Mouse (Mus musculus): ENCODE results near the gene Hykk. TPM values are rescaled to one million over a fixed set of nuclear protein-coding genes. Genes with fewer than 3 reads are reported as not detected.
"Not testable (repeated sequence)": the region's sequence is repeated elsewhere in the genome, so short reads cannot be mapped to it uniquely, and the experiment has no call there.

Gene Hykk
- polyA plus RNA-seq, 1 experiment from 2014 or later: 2.2 TPM

DNA sequence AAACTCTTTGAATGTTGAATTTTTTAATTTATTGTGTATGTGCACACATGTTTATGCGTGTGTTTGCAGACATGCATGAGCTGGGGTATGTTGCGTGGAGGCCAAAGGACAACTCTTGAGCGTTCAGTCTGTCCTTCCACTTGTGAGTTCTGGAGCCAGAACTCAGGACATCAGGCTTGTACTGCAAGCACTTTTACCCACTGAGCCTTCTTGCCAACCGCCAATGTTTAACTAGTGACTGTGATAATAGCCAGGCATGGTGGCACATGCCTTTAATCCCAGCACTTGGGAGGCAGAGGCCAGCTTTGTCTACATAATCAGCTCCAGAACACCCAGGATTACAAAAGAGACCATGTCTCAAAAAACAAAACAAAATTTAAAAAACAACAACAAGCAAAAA lies 25.0 kb downstream of the Hykk start:
- H3K4me3 ChIP-seq: no peak overlapping the region
- no peak overlapping the region for H3K27ac ChIP-seq
- H3K27me3 ChIP-seq (replicated peaks): no peaks in the 10 kb centered on the region
- no peaks in the 10 kb centered on the region for H3K4me1 ChIP-seq
- H3K36me3 ChIP-seq (replicated peaks): no peaks in the 10 kb centered on the region
- H3K9ac ChIP-seq: no peak overlapping the region
- whole genome bisulfite sequencing: 93% methylated on average over 4 of the region's 4 CpGs
- H3K4me2 ChIP-seq: no peak overlapping the region
- no peaks in the 10 kb centered on the region for H3K9me3 ChIP-seq
- no peak for ATAC-seq (replicated peaks)

DNA sequence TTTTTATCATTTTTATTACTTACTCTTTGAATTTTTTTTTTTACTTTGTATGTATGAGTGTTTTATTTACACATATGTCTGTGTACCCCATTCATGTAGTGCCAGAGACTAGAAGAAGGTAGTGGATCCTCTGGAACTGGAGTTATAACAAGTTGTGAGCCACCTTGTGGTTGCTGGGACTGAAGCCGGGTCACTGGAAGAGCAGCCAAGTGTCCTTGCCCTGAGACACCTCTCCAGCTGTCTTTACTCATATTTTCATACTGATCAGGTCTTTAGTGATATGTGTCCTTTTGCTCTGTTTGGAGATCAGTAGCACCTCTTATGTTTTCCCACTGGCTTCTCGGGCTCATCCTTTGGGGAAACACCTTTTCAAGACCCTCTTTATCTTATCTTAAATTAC lies 27.4 kb downstream of the Hykk start:
- 74% methylated on average over 2 of the region's 2 CpGs for WGBS
- H3K4me1 ChIP-seq: no peaks in the 10 kb centered on the region
- H3K27me3 ChIP-seq (replicated peaks): no peaks in the 10 kb centered on the region
- no peaks in the 10 kb centered on the region for H3K9me3 ChIP-seq
- no peak for ATAC-seq (replicated peaks)
- no peaks in the 10 kb centered on the region for H3K36me3 ChIP-seq (replicated peaks)
- H3K27ac ChIP-seq: no peak overlapping the region
- no peak overlapping the region for H3K9ac ChIP-seq
- no peak overlapping the region for H3K4me2 ChIP-seq
- no peak overlapping the region for H3K4me3 ChIP-seq

DNA sequence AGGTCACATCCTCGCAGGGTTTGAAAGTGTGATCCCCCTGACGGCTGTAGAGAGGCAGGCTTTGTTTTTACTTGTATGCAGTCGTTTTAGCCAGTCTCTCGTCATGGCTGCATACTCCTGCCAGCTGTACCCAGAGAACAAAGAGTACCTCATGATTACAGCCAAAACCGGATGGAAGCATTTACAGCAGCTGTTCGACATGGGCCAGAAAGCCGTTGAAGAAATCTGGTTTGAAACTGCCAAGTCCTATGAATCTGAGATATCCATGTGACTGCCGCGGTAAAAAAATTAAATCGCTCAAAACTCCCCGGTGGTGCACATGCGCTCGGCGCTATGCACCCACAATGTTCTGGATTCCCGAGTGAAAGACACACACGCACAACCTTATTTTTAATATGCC lies 29.2 kb downstream of the Hykk start:
- WGBS: 81% methylated on average over 16 of the region's 16 CpGs
- ATAC-seq (replicated peaks): no peak

DNA sequence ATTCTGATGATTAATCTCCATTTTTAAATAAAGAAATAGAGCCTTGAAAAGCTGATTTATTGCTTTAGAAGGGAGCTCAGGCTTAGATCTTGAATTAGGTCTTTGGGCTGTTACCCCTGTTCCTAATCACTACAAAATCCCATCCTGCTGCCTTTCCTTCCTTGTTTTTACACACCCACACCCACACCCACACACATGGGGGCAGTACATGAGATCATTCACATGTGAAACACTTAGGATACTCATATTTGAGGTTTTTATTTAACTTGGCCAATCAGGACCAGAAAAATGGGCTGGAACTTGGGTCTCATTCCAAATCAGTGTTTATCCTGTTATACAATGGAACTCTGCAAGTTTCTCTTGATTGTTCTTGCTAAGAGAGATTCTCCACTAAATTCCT lies 32.4 kb downstream of the Hykk start:
- Histone ChIP-seq H3K9ac (no peak overlapping the region), H3K9me3 (no peaks in the 10 kb centered on the region), H3K4me3 (no peak overlapping the region), H3K27me3 (replicated peaks) (no peaks in the 10 kb centered on the region), H3K27ac (no peak overlapping the region), H3K4me2 (no peak overlapping the region), H3K36me3 (replicated peaks) (0 out of 2 replicates have a peak, but pooled peaks cover 2% of the 10 kb centered on the region), H3K4me1 (peaks cover 29% of the 10 kb centered on the region)
- no peak for ATAC-seq (replicated peaks)

More for the DNA sequence above, 29.2 kb downstream of the Hykk start:
- Histone ChIP-seq H3K9me3 (no peaks in the 10 kb centered on the region), H3K4me2 (no peak overlapping the region), H3K4me1 (peaks cover under 1% of the 10 kb centered on the region; the same call in 1 of the 2 replicates), H3K4me3 (no peak overlapping the region), H3K27ac (no peak overlapping the region), H3K36me3 (replicated peaks) (no peaks in the 10 kb centered on the region), H3K27me3 (replicated peaks) (no peaks in the 10 kb centered on the region), H3K9ac (no peak overlapping the region)

DNA sequence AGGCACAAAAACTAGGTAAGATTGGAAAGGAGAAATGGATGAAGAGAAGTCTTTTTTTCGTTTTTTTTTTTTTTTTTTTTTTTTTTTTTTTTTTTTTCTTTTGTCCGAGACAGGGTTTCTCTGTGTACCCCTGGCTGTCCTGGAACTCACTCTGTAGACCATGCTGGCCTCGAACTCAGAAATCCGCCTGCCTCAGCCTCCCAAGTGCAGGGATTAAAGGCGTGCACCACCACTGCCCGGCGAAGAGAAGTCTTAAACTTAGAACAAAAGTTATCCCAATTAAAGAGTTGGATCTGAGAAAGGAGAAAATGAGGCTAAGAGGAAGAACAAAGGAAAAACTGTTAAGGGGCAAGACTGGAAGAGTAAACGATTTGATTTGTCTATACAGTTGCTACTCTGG lies 33.1 kb downstream of the Hykk start:
- whole genome bisulfite sequencing: 53% methylated on average over 8 of the region's 8 CpGs
- peaks cover 29% of the 10 kb centered on the region for H3K4me1 ChIP-seq
- ATAC-seq (replicated peaks): peak; percentile 65
- H3K4me3 ChIP-seq: peak overlapping the region; percentile 62
- not testable (repeated sequence) for H3K9me3 ChIP-seq; H3K36me3 ChIP-seq (replicated peaks); H3K27me3 ChIP-seq (replicated peaks)
- H3K4me2 ChIP-seq: peak overlapping the region; percentile 64
- H3K9ac ChIP-seq: peak overlapping the region; percentile 42
- peak overlapping the region; percentile 87 for H3K27ac ChIP-seq

DNA sequence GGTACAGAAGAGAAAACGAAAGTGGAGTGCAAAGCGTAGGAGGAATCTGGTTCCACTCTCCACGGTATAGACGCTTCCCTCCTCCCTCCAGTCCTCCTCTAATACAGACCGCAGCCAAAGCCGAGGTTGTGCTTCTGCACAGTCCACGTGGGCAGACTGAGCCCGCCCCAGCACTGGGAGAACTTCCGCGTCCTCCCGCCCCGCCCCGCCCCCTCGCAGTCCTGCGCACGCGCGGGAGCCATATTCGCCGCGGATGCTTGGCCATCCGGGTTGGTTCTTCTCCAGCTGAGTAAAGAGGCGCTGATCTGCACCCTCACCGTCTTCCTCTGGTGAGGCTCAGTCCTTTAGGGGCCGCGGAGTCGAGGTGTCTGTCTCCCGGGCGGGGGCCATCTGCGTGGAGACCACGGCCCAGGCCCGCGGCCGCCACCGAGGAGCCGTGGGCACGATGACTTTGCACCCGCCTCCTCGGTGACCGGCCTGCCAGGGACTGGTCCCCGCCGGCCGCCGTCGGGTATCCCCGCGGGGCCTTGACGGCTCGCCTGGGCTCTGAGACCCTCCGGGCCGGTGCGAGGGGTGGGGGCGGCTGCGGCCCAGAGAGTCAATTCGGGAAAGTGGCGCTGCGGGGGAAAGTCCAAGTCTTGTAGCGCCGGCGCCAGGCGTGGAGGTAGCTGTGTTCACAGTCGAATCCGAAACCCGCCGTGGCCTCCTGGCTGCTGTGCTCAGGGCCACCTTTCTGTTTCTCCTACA lies 33.7 kb downstream of the Hykk start, which contains the start of the genes Psma4 and AY074887:
Psma4 (plus strand) TSS at position 216 of the 747 bp plus-strand sequence.
AY074887 (minus strand) TSS at position 424 of the 747 bp plus-strand sequence.
- ATAC-seq (replicated peaks): peak; percentile 100
- peaks cover 29% of the 10 kb centered on the region for H3K4me1 ChIP-seq

DNA sequence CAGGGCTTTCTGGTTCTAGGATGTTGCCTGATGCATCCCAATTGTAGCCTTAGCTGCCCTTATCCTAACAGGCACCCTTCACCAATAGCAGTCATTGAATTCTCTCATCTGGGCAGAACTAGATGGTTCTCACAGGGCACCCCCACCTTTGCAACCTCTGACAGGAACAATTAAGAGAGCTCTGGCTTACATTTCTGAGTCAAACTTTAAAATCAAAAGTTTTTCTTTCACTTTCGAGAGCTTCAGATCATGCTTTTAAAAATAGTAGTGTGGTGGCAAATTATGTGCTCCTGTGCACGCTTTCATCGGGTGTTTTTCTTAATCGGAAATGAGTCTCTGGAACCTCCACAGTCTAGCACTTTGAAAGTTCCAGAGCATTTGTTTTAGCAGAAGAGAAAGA lies 44.0 kb downstream of the Hykk start:
- 95% methylated on average over 4 of the region's 4 CpGs for WGBS
- H3K27me3 ChIP-seq (replicated peaks): no peaks in the 10 kb centered on the region

More for the DNA sequence above, 33.7 kb downstream of the Hykk start, which contains the start of the genes Psma4 and AY074887:
- peak within 1 kb of the TSS; percentile 73 for H3K9ac ChIP-seq
- H3K27ac ChIP-seq: peak within 1 kb of the TSS; percentile 87
- H3K9me3 ChIP-seq: no peaks in the 10 kb centered on the region
- H3K4me3 ChIP-seq: peak within 1 kb of the TSS; percentile 62
- peaks cover 10% of the 10 kb centered on the region for H3K36me3 ChIP-seq (replicated peaks)
- H3K27me3 ChIP-seq (replicated peaks): no peaks in the 10 kb centered on the region
- H3K4me2 ChIP-seq: peak within 1 kb of the TSS; percentile 64
- under 1% methylated on average over 65 of the region's 65 CpGs for WGBS

DNA sequence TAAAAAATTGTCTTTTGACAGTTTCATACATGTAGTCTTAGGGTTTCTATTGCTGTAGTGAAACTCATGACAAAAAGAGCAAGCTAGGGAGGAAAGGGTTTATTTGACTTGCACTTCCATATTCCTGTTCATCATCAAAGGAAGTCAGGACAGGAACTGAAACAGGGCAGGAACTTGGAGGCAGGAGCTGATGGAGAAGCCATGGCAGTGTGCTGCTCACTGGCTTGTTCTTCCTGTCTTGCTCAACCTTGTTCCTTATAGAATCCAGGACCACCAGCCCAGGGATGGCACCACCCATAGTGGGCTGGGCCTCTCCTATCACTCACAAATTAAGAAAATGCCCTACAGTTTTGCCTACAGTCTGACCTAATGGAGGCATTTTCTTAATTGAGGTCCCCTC lies 46.6 kb downstream of the Hykk start:
- H3K27me3 ChIP-seq (replicated peaks): no peaks in the 10 kb centered on the region
- H3K9ac ChIP-seq: no peak overlapping the region
- H3K4me1 ChIP-seq: no peaks in the 10 kb centered on the region
- no peak for ATAC-seq (replicated peaks)
- no peak overlapping the region for H3K4me3 ChIP-seq
- H3K27ac ChIP-seq: no peak overlapping the region
- H3K4me2 ChIP-seq: no peak overlapping the region
- H3K36me3 ChIP-seq (replicated peaks): peaks cover 11% of the 10 kb centered on the region; the same call in 1 of the 2 replicates
- no peaks in the 10 kb centered on the region for H3K9me3 ChIP-seq

More for the DNA sequence above, 44.0 kb downstream of the Hykk start:
- ATAC-seq (replicated peaks): no peak
- H3K9me3 ChIP-seq: no peaks in the 10 kb centered on the region
- no peak overlapping the region for H3K4me3 ChIP-seq
- no peak overlapping the region for H3K9ac ChIP-seq
- no peak overlapping the region for H3K4me2 ChIP-seq
- no peak overlapping the region for H3K27ac ChIP-seq
- no peaks in the 10 kb centered on the region for H3K4me1 ChIP-seq
- peaks cover 30% of the 10 kb centered on the region for H3K36me3 ChIP-seq (replicated peaks)

DNA sequence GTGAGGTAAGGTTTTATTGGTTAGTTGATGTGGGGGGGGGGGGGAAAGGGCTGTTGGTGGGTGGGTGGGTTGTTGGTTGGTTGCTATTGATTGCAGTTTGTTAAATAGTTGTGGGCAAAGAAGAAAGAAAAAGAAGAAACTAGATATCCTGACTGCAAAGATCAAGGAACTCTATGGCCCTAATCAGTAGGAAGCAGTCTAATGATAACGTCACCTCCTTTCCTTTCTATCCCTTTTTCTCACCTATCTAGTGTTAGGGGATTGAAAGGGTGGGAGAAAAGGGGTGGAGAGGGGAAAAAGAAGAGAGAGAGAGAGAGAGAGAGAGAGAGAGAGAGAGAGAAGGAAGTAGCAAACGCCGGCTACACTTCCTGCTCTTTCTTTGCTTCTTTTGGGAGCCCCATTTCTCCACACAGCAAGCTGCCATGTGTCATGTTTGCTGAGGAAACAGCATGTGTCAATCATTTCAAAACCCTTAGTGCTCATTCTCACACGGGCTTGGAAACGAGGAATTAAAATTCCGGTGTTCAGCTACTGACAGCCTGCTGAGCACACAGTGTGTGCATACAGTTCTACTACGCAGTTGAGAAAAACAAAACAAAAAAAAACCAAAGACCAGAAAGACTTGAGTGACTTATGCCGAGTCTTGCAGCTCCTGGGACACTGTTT lies 53.0 kb downstream of the Hykk start:
- Histone ChIP-seq H3K27ac (no peak overlapping the region), H3K9ac (no peak overlapping the region), H3K36me3 (replicated peaks) (no peaks in the 10 kb centered on the region), H3K4me1 (no peaks in the 10 kb centered on the region), H3K9me3 (no peaks in the 10 kb centered on the region), H3K4me2 (no peak overlapping the region), H3K4me3 (no peak overlapping the region), H3K27me3 (replicated peaks) (no peaks in the 10 kb centered on the region)
- 62% methylated on average over 8 of the region's 8 CpGs for WGBS
- ATAC-seq (replicated peaks): no peak

DNA sequence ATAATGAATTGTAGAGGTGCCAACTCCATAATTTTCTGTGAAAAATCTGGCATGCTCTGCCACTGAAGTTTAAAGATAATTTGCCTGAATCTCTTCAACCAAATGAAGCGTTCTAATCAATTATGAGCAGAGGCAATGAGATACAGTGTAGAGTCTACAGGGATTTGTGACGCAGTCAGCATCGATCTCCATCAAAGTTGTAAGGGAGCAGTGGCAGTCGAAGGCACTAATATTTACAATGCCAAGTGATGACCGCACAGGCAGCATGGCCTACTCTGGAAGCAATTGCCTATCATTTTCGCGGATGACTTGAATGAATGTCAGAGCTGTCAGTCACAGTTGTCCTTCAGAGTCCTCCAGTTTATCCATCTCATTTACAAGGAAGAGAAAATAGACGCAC lies 63.6 kb downstream of the Hykk start, which contains the start of gene Chrna5:
Chrna5 (plus strand) TSS at position 207 of the 400 bp plus-strand sequence.
- Histone ChIP-seq H3K27ac (no peak within 1 kb of the TSS), H3K9me3 (no peaks in the 10 kb centered on the region), H3K36me3 (replicated peaks) (no peaks in the 10 kb centered on the region), H3K4me2 (peak within 1 kb of the TSS; percentile 58), H3K9ac (peak within 1 kb of the TSS; percentile 3; the same call in 1 of the 2 replicates), H3K4me3 (peak within 1 kb of the TSS; percentile 46), H3K4me1 (peaks cover 22% of the 10 kb centered on the region), H3K27me3 (replicated peaks) (peaks cover 25% of the 10 kb centered on the region; the same call in 1 of the 2 replicates)
- 30% methylated on average over 8 of the region's 8 CpGs for WGBS
- peak; percentile 55; the same call in 1 of the 2 replicates for ATAC-seq (replicated peaks)

DNA sequence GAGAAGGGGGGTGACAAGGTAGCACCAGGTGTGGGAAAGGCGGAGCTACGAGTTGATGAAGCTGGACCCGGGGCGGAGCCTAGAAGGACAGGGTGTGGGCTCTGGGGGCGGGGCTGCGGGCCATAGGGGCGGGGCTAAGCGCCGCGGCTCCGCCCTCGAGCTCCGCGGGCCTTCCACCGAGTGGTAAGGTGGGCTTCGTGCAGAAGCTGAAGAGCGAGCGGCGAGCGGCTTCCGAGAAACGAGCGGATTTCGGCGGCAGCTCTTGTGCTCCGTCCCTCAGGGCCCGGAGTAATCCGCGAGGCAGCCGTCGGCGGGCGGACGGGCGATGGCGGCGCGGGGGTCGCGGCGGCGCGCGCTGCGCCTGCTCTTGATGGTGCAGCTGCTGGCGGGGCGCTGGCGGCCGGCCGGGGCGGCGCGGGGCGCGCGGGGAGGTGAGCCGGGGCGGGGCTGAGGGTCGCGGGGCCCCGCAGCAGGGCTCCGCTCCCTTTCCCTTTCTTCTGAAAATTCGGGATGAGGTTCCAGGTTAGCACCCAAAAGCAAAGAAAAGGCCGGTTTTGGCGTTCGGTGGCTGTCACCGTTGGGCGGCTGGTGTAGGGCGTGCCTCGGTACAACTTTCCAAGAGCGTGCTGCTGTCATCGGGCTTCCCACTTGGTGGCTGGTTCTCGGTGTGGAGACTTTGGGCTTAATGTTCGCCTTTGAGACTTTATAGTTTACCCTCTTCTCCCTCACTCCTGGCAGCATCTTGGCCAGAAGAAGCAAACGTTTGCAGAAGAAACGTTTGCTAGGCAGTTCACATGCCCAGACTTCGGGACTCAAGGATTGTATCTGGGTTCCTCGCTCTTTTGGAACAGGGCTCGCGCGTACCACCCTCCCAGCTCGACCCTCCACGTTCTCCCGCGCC lies 64.5 kb downstream of the Hykk start:
- Histone ChIP-seq H3K27me3 (replicated peaks) (peaks cover 25% of the 10 kb centered on the region; the same call in 1 of the 2 replicates), H3K4me2 (peak overlapping the region; percentile 58), H3K4me1 (peaks cover 22% of the 10 kb centered on the region), H3K27ac (no peak overlapping the region), H3K9me3 (no peaks in the 10 kb centered on the region), H3K36me3 (replicated peaks) (no peaks in the 10 kb centered on the region), H3K9ac (peak overlapping the region; percentile 3; the same call in 1 of the 2 replicates), H3K4me3 (peak overlapping the region; percentile 46)
- peak; percentile 86 for ATAC-seq (replicated peaks)
- WGBS: under 1% methylated on average over 76 of the region's 85 CpGs

DNA sequence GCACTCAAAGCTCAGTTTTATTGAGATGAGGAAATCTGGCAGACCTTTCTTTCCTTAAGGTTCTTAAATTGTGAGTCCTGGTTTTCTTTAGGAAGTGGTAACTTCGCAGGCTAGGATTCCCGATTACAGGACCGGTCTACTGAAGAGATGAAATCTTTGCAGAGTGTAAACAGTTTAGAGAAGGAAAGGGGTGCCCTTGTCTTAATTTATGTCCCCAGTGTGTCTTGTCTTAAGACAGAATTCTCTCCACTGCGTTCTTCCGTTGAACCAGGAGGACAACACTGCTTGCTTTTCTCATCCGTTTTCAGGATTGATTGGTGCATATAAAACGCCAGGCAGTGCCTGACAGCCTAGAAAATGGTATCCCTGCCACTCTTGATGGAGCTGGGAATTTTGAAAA lies 65.3 kb downstream of the Hykk start:
- no peak overlapping the region for H3K9ac ChIP-seq

More for the DNA sequence above, 65.3 kb downstream of the Hykk start:
- Histone ChIP-seq H3K36me3 (replicated peaks) (no peaks in the 10 kb centered on the region), H3K27ac (no peak overlapping the region), H3K4me1 (peaks cover 22% of the 10 kb centered on the region), H3K9me3 (no peaks in the 10 kb centered on the region), H3K4me2 (peak overlapping the region; percentile 58), H3K4me3 (peak overlapping the region; percentile 46), H3K27me3 (replicated peaks) (peaks cover 22% of the 10 kb centered on the region; the same call in 1 of the 2 replicates)
- no peak for ATAC-seq (replicated peaks)
- 7% methylated on average over 7 of the region's 7 CpGs for WGBS

Measured in midbrain, embryonic 15.5 days (tissue).